Mouse (Mus musculus) embryonic facial prominence, embryonic 11.5 days (tissue): ENCODE measurements around the gene Kctd11. TPM values are rescaled to one million over a fixed set of nuclear protein-coding genes. Genes with fewer than 3 reads are reported as not detected.

Experiments
- ATAC-seq: fragments of 200-750 bp; cut with Nextera tagmentation; replicated peaks from 2 replicates; pipeline ENCODE4 v1.8.0; 2017; ENCODE audit warnings: low read depth; ENCODE audit not compliant: insufficient number of reproducible peaks, low FRiP score, low TSS enrichment
- DNase-seq: peaks from one replicate; pipeline ENCODE4 v3.0.0-alpha.2; 2015; ENCODE audit warnings: low spot score
- H3K27ac ChIP-seq: fragments of 300-500 bp; sonication (generic); replicated peaks from 2 replicates; pipeline ENCODE4 v1.5.1; 2014; ENCODE audit warnings: mild to moderate bottlenecking, low read depth, low read length, control low read depth
- H3K27me3 ChIP-seq: fragments of 300-500 bp; sonication (generic); 2 replicates; pipeline ENCODE4 v1.6.1; 2014; ENCODE audit warnings: mild to moderate bottlenecking, low read length, moderate library complexity, mixed read lengths; ENCODE audit not compliant: control insufficient read depth, insufficient read depth
- H3K36me3 ChIP-seq: fragments of 300-500 bp; sonication (generic); replicated peaks from 2 replicates; pipeline ENCODE4 v1.6.1; 2014; ENCODE audit warnings: low read depth, mild to moderate bottlenecking, low read length, moderate library complexity, mixed read lengths; ENCODE audit not compliant: control insufficient read depth, insufficient read depth
- H3K4me1 ChIP-seq: fragments of 300-500 bp; sonication (generic); 2 replicates; pipeline ENCODE4 v1.6.1; 2014; ENCODE audit warnings: low read length, mixed read lengths; ENCODE audit not compliant: control insufficient read depth, insufficient read depth
- H3K4me2 ChIP-seq: fragments of 300-500 bp; sonication (generic); 2 replicates; pipeline ENCODE4 v1.6.1; 2014; ENCODE audit warnings: low read depth, mild to moderate bottlenecking, control low read depth, low read length, moderate library complexity
- H3K4me3 ChIP-seq: fragments of 300-500 bp; sonication (generic); 2 replicates; pipeline ENCODE4 v1.5.1; 2014; ENCODE audit warnings: low read depth, low read length, control low read depth
- H3K9ac ChIP-seq: fragments of 300-500 bp; sonication (generic); replicated peaks from 2 replicates; pipeline ENCODE4 v1.6.1; 2014; ENCODE audit warnings: mild to moderate bottlenecking, control low read depth, low read length
- H3K9me3 ChIP-seq: fragments of 300-500 bp; sonication (generic); replicated peaks from 2 replicates; pipeline ENCODE4 v1.6.1; 2016; ENCODE audit warnings: mild to moderate bottlenecking, low read length, inconsistent platforms, mixed read lengths; ENCODE audit not compliant: control insufficient read depth
- WGBS: fragments of 180-500 bp; shearing (Covaris S2); extraction: QIAGEN DNeasy Blood & Tissue Kit; methylation state at CpG from one replicate; pipeline ENCODE4 v1.1.7; 2014; 5-methylcytosine and 5-hydroxymethylcytosine counted together
- polyA plus RNA-seq: library from polyadenylated mRNA; unstranded; fragments of >200 nt; fragmentation: Nextera tagmentation; extraction: Ambion mirVana; gene quantifications from 2 replicates; pipeline ENCODE4 v1.2.1, GENCODE M21; 2014

Gene Kctd11
- polyA plus RNA-seq, 1 experiment from 2014 or later, result 3.2 TPM

DNA sequence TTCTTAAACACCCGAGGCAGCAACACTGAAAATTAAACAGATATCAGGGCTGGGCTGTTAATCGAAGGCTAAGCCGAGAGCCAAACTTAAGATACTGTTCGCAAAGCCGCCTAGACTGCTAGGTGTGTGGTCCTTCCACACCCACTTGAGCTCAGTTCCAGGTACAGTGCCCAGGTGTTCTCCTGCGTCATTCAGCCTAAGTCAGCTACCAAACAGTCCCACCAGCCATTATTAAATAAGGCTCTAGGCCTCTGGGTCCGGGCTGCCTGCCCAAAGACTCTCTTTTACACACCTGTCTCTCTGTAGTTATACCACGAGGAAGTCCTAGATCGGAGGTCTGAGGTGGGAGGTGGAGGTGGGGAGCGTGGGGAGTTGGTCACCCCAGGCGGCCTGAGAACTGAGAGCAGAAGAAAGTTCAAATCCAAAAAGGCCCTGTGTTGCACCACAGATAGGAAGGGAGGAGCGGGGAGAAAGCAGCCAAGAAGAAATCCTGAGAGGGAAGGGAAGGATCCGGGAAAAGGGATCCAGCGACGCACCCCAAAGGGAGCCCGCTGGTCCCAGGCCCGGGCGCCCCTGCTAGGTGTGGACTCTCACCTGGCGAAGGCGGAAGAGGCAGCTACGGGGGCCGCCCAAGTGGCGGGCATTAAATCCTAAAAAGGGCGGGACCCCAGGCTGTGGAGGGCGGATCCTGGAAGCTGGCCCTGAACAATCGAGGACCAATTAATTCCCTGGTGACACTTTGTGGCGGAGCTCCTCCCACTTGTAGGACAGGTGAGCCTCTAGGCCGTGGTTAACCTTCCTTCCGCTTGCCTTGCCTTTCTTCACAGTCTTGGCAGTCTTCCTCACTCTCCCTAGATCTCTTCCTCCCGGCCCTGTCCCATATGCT is 22.9 kb downstream of the Kctd11 start, which contains the start of gene Tnk1:
TSS of gene Tnk1 (minus strand) at position 618 of the 886 bp plus-strand sequence.
- no peak for ATAC-seq
- Histone ChIP-seq H3K4me3 (no peak within 1 kb of the TSS), H3K4me2 (peak within 1 kb of the TSS; percentile 30; the same call in 1 of the 2 replicates), H3K9ac (peak within 1 kb of the TSS; percentile 28), H3K4me1 (no peaks in the 10 kb centered on the region), H3K27me3 (peaks cover 13% of the 10 kb centered on the region), H3K36me3 (no peaks in the 10 kb centered on the region), H3K27ac (no peak within 1 kb of the TSS), H3K9me3 (no peaks in the 10 kb centered on the region)
- WGBS, result 19% methylated on average over 30 of the region's 30 CpGs
- peak; percentile 35 for DNase-seq

DNA sequence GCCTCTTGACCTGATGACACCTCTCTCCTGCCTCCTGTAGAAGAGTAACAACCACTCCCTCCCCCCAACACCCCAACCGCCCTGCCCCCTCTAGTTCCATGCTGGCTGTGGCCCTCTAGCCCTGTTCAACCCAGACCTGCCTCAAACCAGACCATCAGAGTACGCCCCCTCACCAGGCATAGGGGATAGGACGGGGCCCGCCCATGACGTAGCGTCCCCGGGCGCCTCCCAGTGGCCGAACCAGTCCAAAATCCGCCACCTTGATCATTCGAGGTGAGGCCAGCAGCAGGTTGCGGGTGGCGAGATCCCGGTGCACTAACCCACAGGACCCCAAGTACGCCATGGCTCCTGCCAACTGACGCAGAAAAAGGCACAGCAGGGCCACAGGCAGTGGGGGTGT is 25.9 kb downstream of the Kctd11 start:
- no peak overlapping the region for H3K4me2 ChIP-seq
- H3K9me3 ChIP-seq, result no peaks in the 10 kb centered on the region
- peaks cover 13% of the 10 kb centered on the region for H3K27me3 ChIP-seq
- H3K9ac ChIP-seq, result no peak overlapping the region
- no peaks in the 10 kb centered on the region for H3K4me1 ChIP-seq
- no peaks in the 10 kb centered on the region; the same call in 1 of the 2 replicates for H3K36me3 ChIP-seq
- WGBS, result 18% methylated on average over 16 of the region's 16 CpGs
- peak; percentile 64 for DNase-seq
- no peak overlapping the region; the same call in 1 of the 2 replicates for H3K4me3 ChIP-seq
- H3K27ac ChIP-seq, result no peak overlapping the region
- ATAC-seq, result peak; percentile 42; the same call in 1 of the 2 replicates

- no peaks in the 10 kb centered on the region for H3K9me3 ChIP-seq
These were observed 26.5 kb downstream of the Kctd11 start for GRCm38 (mm10) chr11:69854680-69855079.

GRCm38 (mm10) chr11:69853994-69854393 is 27.2 kb downstream of the Kctd11 start:
- no peak overlapping the region for H3K4me2 ChIP-seq
- no peaks in the 10 kb centered on the region for H3K9me3 ChIP-seq
- 85% methylated on average over 7 of the region's 7 CpGs for WGBS
- H3K4me3 ChIP-seq, result no peak overlapping the region
- H3K27ac ChIP-seq, result no peak overlapping the region
- H3K36me3 ChIP-seq, result peaks cover 2% of the 10 kb centered on the region
- peaks cover 11% of the 10 kb centered on the region for H3K27me3 ChIP-seq
- no peaks in the 10 kb centered on the region for H3K4me1 ChIP-seq
- no peak for DNase-seq
- ATAC-seq, result no peak
- H3K9ac ChIP-seq, result no peak overlapping the region

More at GRCm38 (mm10) chr11:69854680-69855079, 26.5 kb downstream of the Kctd11 start:
- DNase-seq (no peak), ATAC-seq (no peak)
- Histone ChIP-seq H3K36me3 (peaks cover 1% of the 10 kb centered on the region; the same call in 1 of the 2 replicates), H3K27ac (no peak overlapping the region), H3K4me2 (no peak overlapping the region), H3K9ac (no peak overlapping the region), H3K27me3 (peaks cover 13% of the 10 kb centered on the region), H3K4me1 (no peaks in the 10 kb centered on the region), H3K4me3 (no peak overlapping the region)
- 81% methylated on average over 10 of the region's 10 CpGs for WGBS

GRCm38 (mm10) chr11:69850754-69851153 is 30.5 kb downstream of the Kctd11 start:
- Histone ChIP-seq H3K4me3 (no peak overlapping the region), H3K4me1 (peaks cover 6% of the 10 kb centered on the region), H3K9ac (no peak overlapping the region), H3K9me3 (no peaks in the 10 kb centered on the region), H3K36me3 (peaks cover 2% of the 10 kb centered on the region), H3K27me3 (no peaks in the 10 kb centered on the region), H3K27ac (no peak overlapping the region), H3K4me2 (no peak overlapping the region)
- WGBS, result 74% methylated on average over 8 of the region's 8 CpGs
- ATAC-seq, result no peak
- DNase-seq, result no peak

- Histone ChIP-seq H3K9ac (no peak overlapping the region), H3K27me3 (no peaks in the 10 kb centered on the region), H3K4me3 (no peak overlapping the region), H3K36me3 (peaks cover 2% of the 10 kb centered on the region), H3K4me2 (no peak overlapping the region), H3K9me3 (no peaks in the 10 kb centered on the region), H3K4me1 (peaks cover 6% of the 10 kb centered on the region), H3K27ac (no peak overlapping the region)
- DNase-seq, result no peak
- no peak for ATAC-seq
- WGBS, result 92% methylated on average over 15 of the region's 15 CpGs
These were observed 31.3 kb downstream of the Kctd11 start for GRCm38 (mm10) chr11:69849884-69850283.

- Histone ChIP-seq H3K4me1 (peaks cover 6% of the 10 kb centered on the region), H3K36me3 (peaks cover 2% of the 10 kb centered on the region), H3K27me3 (no peaks in the 10 kb centered on the region), H3K4me3 (no peak overlapping the region), H3K9me3 (no peaks in the 10 kb centered on the region), H3K4me2 (no peak overlapping the region), H3K9ac (no peak overlapping the region), H3K27ac (no peak overlapping the region)
- ATAC-seq, result no peak
- 88% methylated on average over 9 of the region's 9 CpGs for WGBS
- DNase-seq, result no peak
These were observed 32.1 kb downstream of the Kctd11 start for GRCm38 (mm10) chr11:69849128-69849527.

DNA sequence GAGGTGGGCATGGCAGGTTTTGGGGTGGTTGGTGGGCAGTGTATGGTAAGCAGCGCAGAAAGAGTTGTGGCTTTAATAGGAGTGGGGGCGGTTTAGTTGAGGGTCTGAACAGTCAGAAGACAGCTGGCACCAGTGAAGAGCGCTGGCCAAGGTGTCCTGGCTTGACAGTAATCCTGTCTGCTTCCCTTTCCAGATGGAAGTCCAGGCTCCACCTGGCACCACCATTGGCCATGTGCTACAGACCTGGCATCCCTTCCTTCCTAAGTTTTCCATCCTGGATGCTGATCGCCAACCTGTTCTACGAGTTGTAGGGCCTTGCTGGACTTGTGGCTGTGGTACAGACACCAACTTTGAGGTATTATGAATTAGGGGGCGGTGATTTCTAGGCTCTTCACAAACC is 33.2 kb downstream of the Kctd11 start:
- H3K4me1 ChIP-seq, result peaks cover 6% of the 10 kb centered on the region
- no peak for DNase-seq
- H3K27ac ChIP-seq, result no peak overlapping the region
- H3K27me3 ChIP-seq, result no peaks in the 10 kb centered on the region
- H3K9ac ChIP-seq, result no peak overlapping the region
- no peak overlapping the region for H3K4me3 ChIP-seq
- no peak for ATAC-seq
- peaks cover 2% of the 10 kb centered on the region for H3K36me3 ChIP-seq
- 95% methylated on average over 6 of the region's 6 CpGs for WGBS
- H3K4me2 ChIP-seq, result no peak overlapping the region; the same call in 1 of the 2 replicates
- no peaks in the 10 kb centered on the region for H3K9me3 ChIP-seq
